ENCODE assay signal across 10 mouse cellular contexts in genomic region chr2:52927858-52928301, GRCm38 (mm10).
DNase-seq lines count a peak whose midpoint lies in the region; ATAC-seq lines count a peak whose summit lies in the region.
"Had no signal": no experiment of that assay in that cellular context is flagged by ENCODE, and none has a peak within 500 bp of the region (broad histone marks: within the 10 kb centered on the region; RNA-seq: fewer than 3 reads in every experiment).

No protein-coding gene starts in this region.

- no peaks in the 10 kb centered on the region for H3K9me3 ChIP-seq in intestine, embryonic 15.5 days
- no peaks in the 10 kb centered on the region for H3K9me3 ChIP-seq in intestine, embryonic 16.5 days (ENCODE audit: control insufficient read depth, low read length)
- no peaks in the 10 kb centered on the region for H3K9me3 ChIP-seq in hindbrain, embryonic 11.5 days (ENCODE audit: control insufficient read depth, low read length)
- no peaks in the 10 kb centered on the region for H3K9me3 ChIP-seq in neural tube, embryonic 12.5 days

- H3K4me3 ChIP-seq in intestine, embryonic 15.5 days (replicated peaks), result no peak overlapping the region
- no peak overlapping the region for H3K4me3 ChIP-seq in intestine, embryonic 16.5 days (ENCODE audit: low read length)
- no peak overlapping the region for H3K4me3 ChIP-seq in hindbrain, embryonic 11.5 days (ENCODE audit: low read depth, low read length)
- H3K4me3 ChIP-seq in neural tube, embryonic 12.5 days, result no peak overlapping the region

- no peaks in the 10 kb centered on the region for H3K36me3 ChIP-seq in intestine, embryonic 15.5 days
- no peaks in the 10 kb centered on the region for H3K36me3 ChIP-seq in intestine, embryonic 16.5 days (ENCODE audit: control insufficient read depth, insufficient read depth, low read length)
- no peaks in the 10 kb centered on the region for H3K36me3 ChIP-seq in hindbrain, embryonic 11.5 days (ENCODE audit: control insufficient read depth, insufficient read depth, low read length)
- no peaks in the 10 kb centered on the region for H3K36me3 ChIP-seq in neural tube, embryonic 12.5 days

- H3K27ac ChIP-seq in intestine, embryonic 15.5 days, result no peak overlapping the region
- H3K27ac ChIP-seq in intestine, embryonic 16.5 days (ENCODE audit: low read length), result no peak overlapping the region
- peak overlapping the region; percentile 31; the same call in 1 of the 2 replicates for H3K27ac ChIP-seq in hindbrain, embryonic 11.5 days (ENCODE audit: low read depth, low read length)
- no peak overlapping the region for H3K27ac ChIP-seq in neural tube, embryonic 12.5 days

- peak; percentile 83 for DNase-seq in Muller cell, postnatal 12 days (ENCODE audit: inconsistent ontology term)
- DNase-seq in hindbrain, embryonic 11.5 days (ENCODE audit: low spot score), result peak; percentile 40
- no peak for DNase-seq in adrenal gland, adult 2 months
- DNase-seq in frontal cortex, postnatal 36 days (ENCODE audit: low spot score in 2 of 2), result no peak
- DNase-seq: cerebellum, adult 11-12 months; lung, adult 18-20 months had no signal

- 35% methylated on average over 10 of the region's 10 CpGs for WGBS in intestine, embryonic 15.5 days
- 40% methylated on average over 10 of the region's 10 CpGs for WGBS in intestine, embryonic 16.5 days
- 31% methylated on average over 10 of the region's 10 CpGs for WGBS in hindbrain, embryonic 11.5 days
- 11% methylated on average over 10 of the region's 10 CpGs for WGBS in neural tube, embryonic 12.5 days

- H3K4me1 ChIP-seq in intestine, embryonic 15.5 days (replicated peaks), result no peaks in the 10 kb centered on the region
- 0 out of 2 replicates have a peak, but pooled peaks cover 10% of the 10 kb centered on the region for H3K4me1 ChIP-seq in intestine, embryonic 16.5 days (ENCODE audit: control insufficient read depth, insufficient read depth, low read length)
- peaks cover 5% of the 10 kb centered on the region for H3K4me1 ChIP-seq in hindbrain, embryonic 11.5 days (replicated peaks; ENCODE audit: control insufficient read depth, insufficient read depth, low read length)
- peaks cover 19% of the 10 kb centered on the region for H3K4me1 ChIP-seq in neural tube, embryonic 12.5 days

- H3K27me3 ChIP-seq in intestine, embryonic 15.5 days (replicated peaks), result no peaks in the 10 kb centered on the region
- H3K27me3 ChIP-seq in intestine, embryonic 16.5 days (replicated peaks; ENCODE audit: control insufficient read depth, insufficient read depth, low read length), result no peaks in the 10 kb centered on the region
- H3K27me3 ChIP-seq in hindbrain, embryonic 11.5 days (ENCODE audit: control insufficient read depth, insufficient read depth, low read length), result no peaks in the 10 kb centered on the region
- no peaks in the 10 kb centered on the region for H3K27me3 ChIP-seq in neural tube, embryonic 12.5 days (replicated peaks)

- peak; percentile 25 for ATAC-seq in intestine, embryonic 15.5 days
- ATAC-seq in intestine, embryonic 16.5 days, result no peak
- peak; percentile 82 for ATAC-seq in hindbrain, embryonic 11.5 days (ENCODE audit: low FRiP score)
- ATAC-seq in neural tube, embryonic 12.5 days (ENCODE audit: low FRiP score, low read depth), result peak; percentile 84
- ATAC-seq in CD4-positive, CD25-positive, alpha-beta regulatory T cell, adult 4 months, result no peak

- H3K9ac ChIP-seq in intestine, embryonic 15.5 days, result no peak overlapping the region
- H3K9ac ChIP-seq in intestine, embryonic 16.5 days (ENCODE audit: low read depth, low read length), result no peak overlapping the region
- H3K9ac ChIP-seq in hindbrain, embryonic 11.5 days (ENCODE audit: low read depth, low read length), result no peak overlapping the region
- H3K9ac ChIP-seq in neural tube, embryonic 12.5 days, result no peak overlapping the region

- no peak overlapping the region for H3K4me2 ChIP-seq in intestine, embryonic 15.5 days (replicated peaks)
- no peak overlapping the region; the same call in 1 of the 2 replicates for H3K4me2 ChIP-seq in intestine, embryonic 16.5 days (ENCODE audit: low read depth, low read length)
- no peak overlapping the region for H3K4me2 ChIP-seq in hindbrain, embryonic 11.5 days (replicated peaks; ENCODE audit: low read depth, low read length)
- peak overlapping the region; percentile 12; the same call in 1 of the 2 replicates for H3K4me2 ChIP-seq in neural tube, embryonic 12.5 days (replicated peaks)

Comparison
In these comparisons a context has a peak if more than half of its experiments do, and no peak if none do; other contexts are left out.
1. ATAC-seq: peak in intestine, embryonic 15.5 days (single experiment), hindbrain, embryonic 11.5 days (single experiment) and neural tube, embryonic 12.5 days (single experiment); none in intestine, embryonic 16.5 days (single experiment) and CD4-positive, CD25-positive, alpha-beta regulatory T cell, adult 4 months (single experiment).
2. DNase-seq: peak in Muller cell, postnatal 12 days (single experiment) and hindbrain, embryonic 11.5 days (single experiment); none in adrenal gland, adult 2 months (single experiment) and frontal cortex, postnatal 36 days (0 of 2).